Mouse (Mus musculus) cerebellum, adult 2 months (tissue): Measurements from ENCODE around the gene Pcnx3. TPM values are rescaled to one million over a fixed set of nuclear protein-coding genes. Genes with fewer than 3 reads are reported as not detected.

ENCODE experiments used
- DNase-seq, 2 experiments: peaks; one replicate each; pipeline ENCODE4 v3.0.0; 2021
- H3K27ac ChIP-seq: fragments of 200-500 bp; 2 replicates; pipeline ENCODE4 v1.5.1; 2012; ENCODE audit warnings: low read length, control low read depth, inconsistent platforms; ENCODE audit not compliant: insufficient read depth
- H3K27me3 ChIP-seq: fragments of 200-500 bp; 2 replicates; pipeline ENCODE4 v1.6.1; 2012; ENCODE audit warnings: inconsistent platforms, mild to moderate bottlenecking, low read length, moderate library complexity; ENCODE audit not compliant: control insufficient read depth, insufficient read depth
- H3K4me1 ChIP-seq: fragments of 200-500 bp; 2 replicates; pipeline ENCODE4 v1.6.1; 2011; ENCODE audit warnings: low read length; ENCODE audit not compliant: control insufficient read depth, insufficient read depth
- H3K4me3 ChIP-seq: fragments of 200-500 bp; replicated peaks from 2 replicates; pipeline ENCODE3; 2011; ENCODE audit warnings: mild to moderate bottlenecking, low read depth, low read length, control low read depth; ENCODE audit not compliant: insufficient read depth
- CTCF ChIP-seq: fragments of 200-500 bp; IDR thresholded peaks from 2 replicates; pipeline ENCODE4 v1.5.1; 2011; ENCODE audit warnings: low read depth, mild to moderate bottlenecking, control low read depth, low read length, moderate library complexity, borderline replicate concordance; ENCODE audit not compliant: insufficient read depth
- POLR2A ChIP-seq: fragments of 200-500 bp; IDR thresholded peaks from 2 replicates; pipeline ENCODE4 v1.6.1; 2011; ENCODE audit warnings: low read length, control low read depth, borderline replicate concordance; ENCODE audit not compliant: insufficient read depth
- WGBS: fragments of 180-500 bp; shearing (Covaris S2); methylation state at CpG from one replicate; pipeline ENCODE4 v1.1.7; 2018; 5-methylcytosine and 5-hydroxymethylcytosine counted together
- polyA plus RNA-seq: library from polyadenylated mRNA; depleted of rRNA; stranded (reverse); fragments of >200 nt; gene quantifications from 2 replicates; pipeline ENCODE4 v1.2.3, GENCODE M21; 2012; rRNA removed

Pcnx3 gene
- polyA plus RNA-seq, 1 experiment, result 65.1 TPM

GRCm38 (mm10) chr19:5620007-5620406, 68.7 kb downstream of the Pcnx3 start:
- WGBS, result 80% methylated on average over 4 of the region's 4 CpGs
- no peak for DNase-seq
- Histone ChIP-seq H3K4me3 (no peak overlapping the region), H3K27ac (no peak overlapping the region), H3K4me1 (no peaks in the 10 kb centered on the region), H3K27me3 (no peaks in the 10 kb centered on the region)
- TF ChIP-seq POLR2A (no peak), CTCF (no peak)

DNA sequence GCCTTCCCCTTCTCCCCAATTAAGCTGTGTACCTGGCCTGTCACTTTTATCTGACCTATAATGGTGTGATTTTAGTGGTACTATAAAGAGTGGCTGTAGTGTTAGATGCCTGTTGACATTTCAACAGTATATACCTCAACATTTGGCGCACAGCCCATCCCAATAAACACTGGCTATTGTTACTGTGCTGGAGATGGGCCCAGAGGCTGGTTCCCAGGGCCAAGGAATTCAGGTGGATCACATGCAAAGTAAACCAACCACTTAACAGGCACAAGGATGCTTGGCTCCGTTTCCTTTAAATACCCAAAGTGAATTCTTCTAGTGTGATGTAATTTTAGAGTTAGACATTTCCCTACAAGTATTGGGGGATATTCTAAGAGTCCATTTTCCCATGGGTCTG, 73.8 kb downstream of the Pcnx3 start:
- H3K4me1 ChIP-seq, result no peaks in the 10 kb centered on the region
- H3K27me3 ChIP-seq, result no peaks in the 10 kb centered on the region
- no peak for DNase-seq
- TF ChIP-seq POLR2A (no peak), CTCF (no peak)
- WGBS, result 55% methylated on average over 2 of the region's 2 CpGs
- no peak overlapping the region for H3K4me3 ChIP-seq
- H3K27ac ChIP-seq, result no peak overlapping the region

Other genes with a start within 250 kb of the Pcnx3 start
- gene Fosl1, start 241.4 kb downstream of the Pcnx3 start, polyA plus RNA-seq, result not detected in 2 replicates
- gene Ccdc85b, start 231.0 kb downstream of the Pcnx3 start, polyA plus RNA-seq, result 31.0 and 32.5 TPM in 2 replicates
- 140 and 146 TPM in 2 replicates for gene Fibp, start 228.3 kb downstream of the Pcnx3 start, polyA plus RNA-seq
- 1.2 and 1.5 TPM in 2 replicates for gene Ctsw, start 220.4 kb downstream of the Pcnx3 start, polyA plus RNA-seq
- 43.3 and 43.4 TPM in 2 replicates for gene Efemp2, start 215.0 kb downstream of the Pcnx3 start, polyA plus RNA-seq
- gene Mus81, start 200.5 kb downstream of the Pcnx3 start, polyA plus RNA-seq, result 94.2 and 115 TPM in 2 replicates
- 1,135 and 1,193 TPM in 2 replicates for gene Cfl1, start 198.5 kb downstream of the Pcnx3 start, polyA plus RNA-seq
- 6.7 and 6.8 TPM in 2 replicates for gene 1700020D05Rik, start 185.1 kb downstream of the Pcnx3 start, polyA plus RNA-seq
- gene Snx32, start 178.4 kb downstream of the Pcnx3 start, polyA plus RNA-seq, result 176 and 185 TPM in 2 replicates
- gene Ovol1, start 128.3 kb downstream of the Pcnx3 start, polyA plus RNA-seq, result 0.05 TPM in 1 of 2 replicates, not detected in the other
- gene Ap5b1, start 120.9 kb downstream of the Pcnx3 start, polyA plus RNA-seq, result 5.1 and 5.6 TPM in 2 replicates
- gene Rnaseh2c, start 87.0 kb downstream of the Pcnx3 start, polyA plus RNA-seq, result 79.1 and 83.5 TPM in 2 replicates
- 139 and 143 TPM in 2 replicates for gene Kat5, start 78.7 kb downstream of the Pcnx3 start, polyA plus RNA-seq
- 39.0 and 40.3 TPM in 2 replicates for gene Rela, start 51.4 kb downstream of the Pcnx3 start, polyA plus RNA-seq
- 12.4 and 14.8 TPM in 2 replicates for gene Sipa1, start 25.2 kb downstream of the Pcnx3 start, polyA plus RNA-seq
- 28.6 and 29.7 TPM in 2 replicates for gene Map3k11, start 166 bp downstream of the Pcnx3 start, polyA plus RNA-seq
- 0.13 and 0.24 TPM in 2 replicates for gene Kcnk7, start 15.5 kb upstream of the Pcnx3 start, polyA plus RNA-seq
- 11.7 and 13.1 TPM in 2 replicates for gene Ehbp1l1, start 37.4 kb upstream of the Pcnx3 start, polyA plus RNA-seq
- 65.2 and 65.9 TPM in 2 replicates for gene Fam89b, start 40.7 kb upstream of the Pcnx3 start, polyA plus RNA-seq
- gene Ltbp3, start 52.0 kb upstream of the Pcnx3 start, polyA plus RNA-seq, result 165 and 175 TPM in 2 replicates
- 158 and 170 TPM in 2 replicates for gene Scyl1, start 82.5 kb upstream of the Pcnx3 start, polyA plus RNA-seq
- 23.4 and 28.3 TPM in 2 replicates for gene Frmd8, start 186.4 kb upstream of the Pcnx3 start, polyA plus RNA-seq
- gene Slc25a45, start 188.9 kb upstream of the Pcnx3 start, polyA plus RNA-seq, result 4.3 and 5.0 TPM in 2 replicates
- gene Tigd3, start 205.2 kb upstream of the Pcnx3 start, polyA plus RNA-seq, result 5.1 and 5.6 TPM in 2 replicates
- 136 and 141 TPM in 2 replicates for gene Dpf2, start 224.1 kb upstream of the Pcnx3 start, polyA plus RNA-seq
- 23.8 and 25.2 TPM in 2 replicates for gene Cdc42ep2, start 235.9 kb upstream of the Pcnx3 start, polyA plus RNA-seq